In genomic region chr6:86905500-86905899, GRCm38 (mm10) we compare ENCODE assay signal across 23 mouse cellular contexts. TPM values are rescaled to one million over a fixed set of nuclear protein-coding genes. Genes with fewer than 3 reads are reported as not detected.
DNase-seq lines count a peak whose midpoint lies in the region; ATAC-seq lines count a peak whose summit lies in the region.
"Had no signal": no experiment of that assay in that cellular context is flagged by ENCODE, and none has a peak within 500 bp of the region (broad histone marks: within the 10 kb centered on the region; RNA-seq: fewer than 3 reads in every experiment).

No protein-coding gene starts in this region.

- no peak overlapping the region for H3K4me3 ChIP-seq in embryonic facial prominence, embryonic 14.5 days (ENCODE audit: low read depth, low read length)
- no peak overlapping the region for H3K4me3 ChIP-seq in embryonic facial prominence, embryonic 10.5 days
- H3K4me3 ChIP-seq in heart, embryonic 12.5 days = no peak overlapping the region
- H3K4me3 ChIP-seq: erythroblast, embryonic 14.5 days; intestine, embryonic 15.5 days; left cerebral cortex, adult 2 months; liver, embryonic 15.5 days; midbrain, embryonic 13.5 days; myocyte; neural tube, embryonic 15.5 days had no signal

- no peak overlapping the region for H3K9ac ChIP-seq in embryonic facial prominence, embryonic 14.5 days (ENCODE audit: low read depth, low read length)
- no peak overlapping the region for H3K9ac ChIP-seq in heart, embryonic 12.5 days
- H3K9ac ChIP-seq: intestine, embryonic 15.5 days; liver, embryonic 15.5 days; midbrain, embryonic 13.5 days; neural tube, embryonic 15.5 days had no signal

- WGBS in embryonic facial prominence, embryonic 14.5 days = 67% methylated on average over 2 of the region's 2 CpGs
- 77% methylated on average over 2 of the region's 2 CpGs for WGBS in embryonic facial prominence, embryonic 10.5 days
- WGBS in heart, embryonic 12.5 days = 79% methylated on average over 2 of the region's 2 CpGs

- no peaks in the 10 kb centered on the region for H3K36me3 ChIP-seq in embryonic facial prominence, embryonic 14.5 days (ENCODE audit: control insufficient read depth, insufficient read depth, low read length)
- no peaks in the 10 kb centered on the region for H3K36me3 ChIP-seq in embryonic facial prominence, embryonic 10.5 days (replicated peaks)
- H3K36me3 ChIP-seq in heart, embryonic 12.5 days = peaks cover 6% of the 10 kb centered on the region; the same call in 1 of the 2 replicates
- H3K36me3 ChIP-seq: intestine, embryonic 15.5 days; liver, embryonic 15.5 days; midbrain, embryonic 13.5 days; neural tube, embryonic 15.5 days had no signal

- no peaks in the 10 kb centered on the region for H3K27me3 ChIP-seq in embryonic facial prominence, embryonic 14.5 days (replicated peaks; ENCODE audit: control insufficient read depth, insufficient read depth, low read length)
- H3K27me3 ChIP-seq in embryonic facial prominence, embryonic 10.5 days (replicated peaks; ENCODE audit: low read depth, poor library complexity, severe bottlenecking) = no peaks in the 10 kb centered on the region
- H3K27me3 ChIP-seq in heart, embryonic 12.5 days (replicated peaks) = no peaks in the 10 kb centered on the region
- H3K27me3 ChIP-seq: CH12.LX; intestine, embryonic 15.5 days; liver, embryonic 15.5 days; midbrain, embryonic 13.5 days; neural tube, embryonic 15.5 days had no signal

- H3K9me3 ChIP-seq in embryonic facial prominence, embryonic 14.5 days (ENCODE audit: control insufficient read depth, low read length) = no peaks in the 10 kb centered on the region
- no peaks in the 10 kb centered on the region for H3K9me3 ChIP-seq in embryonic facial prominence, embryonic 10.5 days
- no peaks in the 10 kb centered on the region for H3K9me3 ChIP-seq in heart, embryonic 12.5 days (replicated peaks)
- H3K9me3 ChIP-seq: intestine, embryonic 15.5 days; liver, embryonic 15.5 days; midbrain, embryonic 13.5 days; neural tube, embryonic 15.5 days had no signal

- no peak for ATAC-seq in embryonic facial prominence, embryonic 14.5 days (ENCODE audit: low read depth)
- ATAC-seq in heart, embryonic 12.5 days (ENCODE audit: insufficient number of reproducible peaks, low FRiP score) = no peak
- no peak for ATAC-seq in granulocyte monocyte progenitor cell, adult 5-6 weeks (replicated peaks; ENCODE audit: poor library complexity, severe bottlenecking)
- ATAC-seq: forebrain, embryonic 16.5 days; intestine, embryonic 15.5 days; lung, postnatal 0 days; midbrain, embryonic 13.5 days had no signal

- peak; percentile 30 for DNase-seq in embryonic facial prominence, embryonic 14.5 days (ENCODE audit: low spot score)
- no peak for DNase-seq in embryonic facial prominence, embryonic 10.5 days (ENCODE audit: low spot score)
- peak; percentile 31 to 57 for DNase-seq in heart, adult 9 months (ENCODE audit: low spot score in 2 of 2)
- DNase-seq in kidney, postnatal 36 days = peak; percentile 48 to 57
- DNase-seq in kidney, postnatal 14 days = no peak
- peak; percentile 58 for DNase-seq in skeletal muscle tissue, adult 2 months (ENCODE audit: low read depth, low spot score)
- DNase-seq: adrenal gland, postnatal 14 days; cerebellum, adult 18-20 months; cerebellum, postnatal 36 days; right cerebral cortex, postnatal 25 days; thymus, postnatal 14 days had no signal

- H3K4me2 ChIP-seq in embryonic facial prominence, embryonic 14.5 days (ENCODE audit: low read depth, low read length) = no peak overlapping the region
- H3K4me2 ChIP-seq in heart, embryonic 12.5 days = no peak overlapping the region
- H3K4me2 ChIP-seq: intestine, embryonic 15.5 days; liver, embryonic 15.5 days; midbrain, embryonic 13.5 days; neural tube, embryonic 15.5 days had no signal

- no peak overlapping the region for H3K27ac ChIP-seq in embryonic facial prominence, embryonic 14.5 days (replicated peaks; ENCODE audit: low read depth, low read length)
- no peak overlapping the region for H3K27ac ChIP-seq in embryonic facial prominence, embryonic 10.5 days (replicated peaks)
- H3K27ac ChIP-seq in heart, embryonic 12.5 days (ENCODE audit: poor library complexity, severe bottlenecking) = no peak overlapping the region
- H3K27ac ChIP-seq: intestine, embryonic 15.5 days; liver, embryonic 15.5 days; midbrain, embryonic 13.5 days; neural tube, embryonic 15.5 days had no signal

- 0 out of 2 replicates have a peak, but pooled peaks cover 4% of the 10 kb centered on the region for H3K4me1 ChIP-seq in embryonic facial prominence, embryonic 14.5 days (ENCODE audit: control insufficient read depth, insufficient read depth, low read length)
- H3K4me1 ChIP-seq in embryonic facial prominence, embryonic 10.5 days = no peaks in the 10 kb centered on the region
- peaks cover 24% of the 10 kb centered on the region for H3K4me1 ChIP-seq in heart, embryonic 12.5 days (replicated peaks)
- H3K4me1 ChIP-seq: intestine, embryonic 15.5 days; midbrain, embryonic 13.5 days; neural tube, embryonic 15.5 days had no signal

RNA-seq across cellular contexts. Expression of gene Aak1, which starts 56.2 kb away (rescaled TPM):
- 17.8 and 22.4 TPM in 2 replicates for polyA plus RNA-seq in embryonic facial prominence, embryonic 14.5 days (2014; fragmentation: Nextera tagmentation; extraction: Ambion mirVana)
- polyA plus RNA-seq in embryonic facial prominence, embryonic 10.5 days (2016; fragmentation: Nextera tagmentation; extraction: Ambion mirVana) = 11.3 and 13.3 TPM in 2 replicates
- polyA plus RNA-seq in heart, embryonic 12.5 days (2016; fragmentation: Nextera tagmentation; extraction: Ambion mirVana) = 33.5 and 36.2 TPM in 2 replicates
- total RNA-seq in granulocyte monocyte progenitor cell, adult 5-6 weeks (2014; fragmentation: Nextera tagmentation) = 28.2 and 40.2 TPM in 2 replicates
- total RNA-seq in granulocyte monocyte progenitor cell, adult 5-6 weeks (2017) = 6.5 and 6.7 TPM in 2 replicates

Comparison
In these comparisons a context has a peak if more than half of its experiments do, and no peak if none do; other contexts are left out.
1. DNase-seq: peak in embryonic facial prominence, embryonic 14.5 days (single experiment), heart, adult 9 months (2 of 2), kidney, postnatal 36 days (2 of 2) and skeletal muscle tissue, adult 2 months (single experiment); none in embryonic facial prominence, embryonic 10.5 days (single experiment) and kidney, postnatal 14 days (single experiment).